In genomic region chr14:25488097-25488613, GRCm38 (mm10) we compare ENCODE assay signal across 8 mouse cellular contexts. TPM values are rescaled to one million over a fixed set of nuclear protein-coding genes. Genes with fewer than 3 reads are reported as not detected.
DNase-seq lines count a peak whose midpoint lies in the region; ATAC-seq and TF ChIP-seq lines count a peak whose summit lies in the region.

No protein-coding gene starts in this region.

- ATAC-seq in cerebellum, adult (ENCODE audit: insufficient number of reproducible peaks, low FRiP score, low TSS enrichment), result peak; percentile 84
- peak; percentile 27; the same call in 1 of the 2 replicates for ATAC-seq in forebrain, postnatal 0 days

- no peak overlapping the region for H3K4me3 ChIP-seq in forebrain, postnatal 0 days (ENCODE audit: low read depth, low read length)

- TF ChIP-seq CTCF in forebrain, postnatal 0 days (IDR thresholded peaks at IDR 0.05; ENCODE audit: low read depth), result no peak

- 73% methylated on average over 6 of the region's 6 CpGs for WGBS in forebrain, postnatal 0 days

- peak overlapping the region; percentile 29; the same call in 1 of the 2 replicates for H3K27ac ChIP-seq in forebrain, postnatal 0 days (ENCODE audit: low read depth, low read length)

- 0 out of 2 replicates have a peak overlapping the region, but pooled peaks have one; percentile 4 for H3K9ac ChIP-seq in forebrain, postnatal 0 days

- no peak for DNase-seq in cerebellum, postnatal 4 days (ENCODE audit: low spot score in 2 of 2)
- DNase-seq in adipocyte (ENCODE audit: low spot score), result peak; percentile 85
- DNase-seq in forebrain, postnatal 0 days, result no peak
- peak; percentile 65 to 79 for DNase-seq in kidney, adult 8-10 months
- peak; percentile 76 for DNase-seq in lung, postnatal 25 days (ENCODE audit: low spot score)
- DNase-seq in right cerebral cortex, postnatal 4 days, result no peak
- DNase-seq in left cerebral cortex, adult 9 months (ENCODE audit: low spot score in 2 of 2), result no peak

- no peaks in the 10 kb centered on the region for H3K27me3 ChIP-seq in forebrain, postnatal 0 days (ENCODE audit: insufficient read depth, low read length)

- H3K36me3 ChIP-seq in forebrain, postnatal 0 days (ENCODE audit: insufficient read depth), result no peaks in the 10 kb centered on the region

- no peaks in the 10 kb centered on the region for H3K9me3 ChIP-seq in forebrain, postnatal 0 days (ENCODE audit: low read length)

- H3K4me1 ChIP-seq in forebrain, postnatal 0 days (ENCODE audit: insufficient read depth), result peaks cover 14% of the 10 kb centered on the region

- H3K4me2 ChIP-seq in forebrain, postnatal 0 days (ENCODE audit: low read depth), result no peak overlapping the region

RNA-seq across cellular contexts. Expression of gene Zmiz1, which starts 29.2 kb away (rescaled TPM):
- 48.5 and 75.6 TPM in 2 replicates for total RNA-seq in forebrain, postnatal 0 days (2014; rRNA removed)
- 27.7 and 38.0 TPM in 2 replicates for polyA plus RNA-seq in forebrain, postnatal 0 days (2015; fragmentation: Nextera tagmentation; extraction: Ambion mirVana)

Comparison
In these comparisons a context has a peak if more than half of its experiments do, and no peak if none do; other contexts are left out.
1. DNase-seq: peak in adipocyte (single experiment), kidney, adult 8-10 months (2 of 2) and lung, postnatal 25 days (single experiment); none in cerebellum, postnatal 4 days (0 of 2), forebrain, postnatal 0 days (single experiment), right cerebral cortex, postnatal 4 days (single experiment) and left cerebral cortex, adult 9 months (0 of 2).